Mouse (Mus musculus): ENCODE results near the gene Gm37240.

DNA sequence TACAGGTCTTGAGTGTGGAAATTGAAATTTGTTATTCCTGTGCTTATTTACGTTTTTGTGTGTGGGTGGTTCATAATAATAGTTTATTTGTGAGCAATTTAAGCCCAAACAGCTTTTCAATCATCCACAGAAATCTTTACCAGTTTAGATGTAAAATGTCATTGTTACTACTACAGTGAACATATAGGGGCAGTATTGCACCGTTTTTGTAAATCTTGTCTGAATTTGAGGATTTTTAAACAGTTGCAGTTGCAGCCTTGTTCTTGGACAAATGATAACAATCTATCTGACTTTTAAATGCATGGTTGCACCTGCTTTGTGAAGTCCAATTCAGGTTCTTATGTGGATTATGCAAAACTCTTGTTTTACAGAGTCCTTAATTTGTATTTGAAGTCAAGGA lies 951.1 kb downstream of the Gm37240 start:
- TF ChIP-seq POLR2A (IDR thresholded peaks at IDR 0.05; ENCODE audit: low read depth, low read length) (no peak), CTCF (IDR thresholded peaks at IDR 0.05; ENCODE audit: borderline replicate concordance, insufficient read depth, low read length) (no peak)
